Mouse (Mus musculus) gonadal fat pad, adult 2 months (tissue): Measurements from ENCODE around the gene Gart. TPM values are rescaled to one million over a fixed set of nuclear protein-coding genes. Genes with fewer than 3 reads are reported as not detected.
A peak's percentile ranks its signal among the peaks of the same experiment; 100 is the strongest.

Experiments
- DNase-seq: peaks from one replicate; pipeline ENCODE4 v3.0.0-alpha.2; 2012; ENCODE audit warnings: low read depth
- polyA plus RNA-seq: library from polyadenylated mRNA; depleted of rRNA; stranded (reverse); fragments of >200 nt; gene quantifications from 2 replicates; pipeline ENCODE4 v1.2.3, GENCODE M21; 2012; rRNA removed

Gart gene
- 35.3 and 36.3 TPM in 2 replicates for polyA plus RNA-seq

DNA sequence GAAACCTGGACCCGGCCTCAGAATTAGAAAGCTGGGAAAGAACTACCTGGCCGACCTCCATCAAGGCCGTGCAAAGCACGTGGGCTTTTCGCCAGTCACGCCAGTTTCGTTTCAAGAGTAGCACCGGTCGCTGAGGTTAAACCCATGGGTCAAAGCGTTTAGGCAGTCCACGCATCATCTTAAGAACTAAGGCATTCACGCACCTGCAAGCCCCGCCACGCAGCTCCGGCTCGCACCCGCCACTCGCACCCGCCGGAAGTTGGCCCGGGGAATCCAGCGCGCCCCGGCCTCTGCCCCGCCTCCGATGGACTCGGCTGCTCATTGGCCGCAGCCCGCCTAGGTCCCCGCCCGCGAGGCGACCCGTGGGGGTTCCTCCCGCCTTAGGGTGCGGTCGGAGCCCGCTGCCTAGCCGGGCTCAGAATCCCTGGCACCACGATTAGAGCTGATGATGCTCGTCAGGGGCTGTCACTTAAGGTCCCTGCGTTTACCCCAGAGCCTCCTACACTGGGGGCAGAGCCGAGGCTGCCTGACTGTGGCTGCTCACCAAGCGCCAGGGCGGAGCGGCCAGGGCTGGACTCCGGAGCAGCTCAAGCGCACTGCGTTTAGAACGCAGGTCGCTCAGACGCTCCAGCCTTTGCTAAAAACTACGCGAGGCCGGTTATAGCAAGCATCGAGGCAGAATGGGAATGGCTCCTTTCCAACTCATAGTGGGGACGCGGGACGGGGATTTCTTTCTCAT lies at the start of gene Gart:
Gene Gart, minus strand, starts transcription at position 272 of the 739 bp plus-strand sequence.
- DNase-seq, result no peak

DNA sequence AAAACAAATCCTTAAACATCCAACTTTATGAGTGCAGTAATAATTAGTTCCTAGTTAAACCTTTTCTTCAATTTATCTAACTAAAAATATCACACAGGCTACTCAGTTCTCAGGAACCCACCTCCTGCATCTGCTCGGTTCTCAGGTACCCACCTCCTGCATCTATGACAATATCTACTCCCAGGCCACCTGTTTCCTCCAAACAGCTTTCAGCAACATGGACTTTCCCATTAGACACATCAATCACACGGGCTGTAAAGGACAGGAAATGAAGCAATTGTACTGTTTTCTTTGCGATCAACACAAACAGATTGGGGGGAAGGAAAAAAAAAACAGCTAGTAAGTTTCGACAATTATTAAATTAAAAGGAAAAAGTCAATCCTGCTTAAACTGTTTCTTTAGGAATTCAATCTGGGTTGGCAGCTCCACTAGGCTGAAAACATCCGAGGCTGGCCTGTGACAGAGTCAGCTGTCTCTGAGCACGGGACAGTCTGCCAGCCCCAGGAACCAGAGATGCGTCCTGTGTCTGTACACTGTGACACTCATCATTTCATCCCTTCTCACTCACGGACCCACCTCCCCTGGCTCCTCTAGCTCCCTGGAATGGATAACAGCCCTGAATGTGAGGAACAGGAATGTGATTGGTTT lies 48.5 kb upstream of the Gart start:
- DNase-seq, result no peak

- DNase-seq, result no peak
Observed at GRCm38 (mm10) chr16:91694455-91695084, 47.8 kb upstream of the Gart start.

- no peak for DNase-seq
Observed at GRCm38 (mm10) chr16:91689791-91690190, 43.0 kb upstream of the Gart start.

DNA sequence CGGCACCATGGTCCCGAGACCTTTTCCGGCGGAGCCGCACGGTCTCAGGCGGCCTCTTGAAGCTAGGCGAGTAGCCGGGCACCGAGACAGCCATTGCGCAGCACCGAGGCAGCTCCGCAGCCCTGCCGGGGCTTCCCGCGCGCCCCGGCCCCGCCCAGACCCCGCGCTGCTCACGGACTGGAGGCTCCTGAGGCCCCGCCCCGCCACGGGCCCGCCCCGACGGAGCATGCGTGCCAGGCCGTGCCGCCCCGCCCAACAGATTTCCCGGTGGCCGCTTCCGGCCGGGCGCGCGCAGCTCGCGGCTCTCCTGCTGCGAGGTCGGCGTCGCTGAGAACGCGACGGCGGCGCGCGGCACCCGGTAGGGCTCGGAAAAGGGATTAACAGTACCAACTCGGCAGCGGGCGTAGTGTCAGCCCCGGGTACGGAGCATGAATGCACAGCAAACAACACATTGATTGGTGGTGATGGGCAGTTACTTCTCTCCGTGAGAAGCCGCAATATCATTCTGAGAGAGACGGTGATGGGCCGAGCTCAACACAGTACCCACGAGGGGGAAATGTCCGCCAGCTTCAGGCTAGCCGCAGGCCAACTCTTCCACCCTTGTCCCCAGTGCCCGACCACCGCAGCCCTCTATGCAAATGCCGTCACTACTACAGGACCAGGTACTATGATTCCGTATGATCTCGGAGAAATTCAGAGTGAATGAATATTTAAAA lies 42.0 kb upstream of the Gart start, which contains the start of gene Donson:
Gene Donson, minus strand, starts transcription at position 152 of the 716 bp plus-strand sequence.
- DNase-seq, result no peak

DNA sequence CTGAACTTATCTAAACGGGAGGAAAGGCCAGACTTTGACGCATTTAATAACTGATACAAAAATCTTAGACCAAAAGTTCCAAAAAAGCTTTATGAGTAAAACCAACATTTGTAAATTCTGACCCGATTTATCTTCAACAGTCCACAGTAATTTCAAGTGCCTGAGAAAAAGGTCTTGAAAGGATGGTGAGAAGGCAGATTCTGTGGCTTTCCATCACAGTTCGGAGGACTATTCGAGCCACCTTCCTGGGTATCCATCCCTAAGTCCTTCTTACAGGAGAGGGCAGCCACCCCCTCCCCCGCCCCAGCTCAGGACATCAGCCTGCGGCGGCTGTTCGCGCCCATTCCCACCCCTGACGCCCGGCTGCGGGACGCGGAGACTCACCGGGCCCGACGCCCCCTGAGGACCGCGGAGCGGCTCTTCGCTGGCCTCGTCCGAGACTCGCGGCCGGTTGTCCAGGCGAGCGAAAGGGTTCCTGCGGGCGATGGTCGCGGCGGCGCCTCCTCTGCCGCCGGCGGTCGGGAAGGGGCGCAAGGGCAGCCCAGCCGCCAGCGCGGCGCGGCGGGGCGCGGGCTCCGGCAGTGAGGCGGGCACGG lies 41.4 kb upstream of the Gart start:
- no peak for DNase-seq

DNA sequence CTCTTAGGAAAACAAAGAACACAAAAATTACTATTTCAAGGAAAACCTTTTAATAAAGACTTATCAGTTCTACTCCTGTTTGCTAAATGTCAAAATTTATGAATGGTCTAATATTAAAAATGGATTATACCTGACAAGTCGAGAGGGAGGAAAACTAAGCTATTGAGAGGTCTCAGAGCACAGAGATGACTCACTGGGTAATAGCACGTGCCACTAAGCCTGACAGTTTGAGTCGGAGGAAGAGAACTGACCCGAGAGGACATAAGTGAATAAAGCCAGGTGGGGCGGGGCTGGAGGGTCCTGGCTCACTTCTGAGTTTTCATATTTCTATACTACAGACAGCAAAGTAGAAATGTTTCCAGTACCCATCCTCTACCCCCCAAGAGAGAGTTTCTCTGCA lies 39.6 kb upstream of the Gart start:
- no peak for DNase-seq

GRCm38 (mm10) chr16:91685526-91685925 lies 38.8 kb upstream of the Gart start:
- no peak for DNase-seq

GRCm38 (mm10) chr16:91680656-91681055 lies 33.9 kb upstream of the Gart start:
- no peak for DNase-seq

- peak; percentile 30 for DNase-seq
Observed at GRCm38 (mm10) chr16:91678147-91678911, 31.6 kb upstream of the Gart start.

DNA sequence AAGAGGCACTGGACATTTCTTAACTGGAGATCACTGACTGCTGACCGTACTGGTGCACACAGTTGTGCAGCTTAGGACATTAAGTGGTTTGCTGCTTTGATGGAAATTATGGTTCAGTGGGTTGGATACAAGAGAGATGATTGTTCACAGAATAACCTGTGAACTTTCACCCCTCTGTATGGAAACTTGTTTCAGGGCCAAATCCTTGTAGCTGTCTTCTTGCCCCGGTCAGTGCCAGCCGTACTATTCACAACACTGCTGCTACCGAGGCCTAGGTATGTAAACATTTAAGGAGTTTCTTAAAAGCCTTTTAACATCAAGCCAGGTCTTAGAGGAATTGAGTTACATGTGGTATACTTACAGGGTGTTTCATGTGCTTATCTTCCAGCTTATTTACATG lies 27.7 kb upstream of the Gart start:
- DNase-seq, result no peak

GRCm38 (mm10) chr16:91663795-91664194 lies 17.0 kb upstream of the Gart start:
- DNase-seq, result no peak

DNA sequence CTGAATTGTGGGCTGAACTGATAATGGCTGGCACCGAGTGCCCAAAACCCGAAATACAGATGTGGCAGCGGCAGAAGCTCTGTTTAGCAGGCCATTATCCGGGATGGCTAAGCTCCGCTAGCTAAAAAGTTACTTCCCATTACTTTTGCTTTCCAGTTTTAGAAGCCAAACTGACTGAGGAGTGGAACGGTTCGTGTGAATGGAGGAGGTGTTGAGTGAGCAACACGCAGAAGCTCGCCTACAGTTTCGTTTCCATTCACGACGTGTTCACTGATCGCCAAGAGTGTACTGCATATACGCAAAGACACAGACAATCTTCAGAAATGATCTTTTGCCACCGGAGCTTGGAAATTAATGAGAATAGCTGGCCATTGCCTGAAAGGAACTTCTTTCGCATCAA lies 15.6 kb upstream of the Gart start:
- DNase-seq, result no peak

DNA sequence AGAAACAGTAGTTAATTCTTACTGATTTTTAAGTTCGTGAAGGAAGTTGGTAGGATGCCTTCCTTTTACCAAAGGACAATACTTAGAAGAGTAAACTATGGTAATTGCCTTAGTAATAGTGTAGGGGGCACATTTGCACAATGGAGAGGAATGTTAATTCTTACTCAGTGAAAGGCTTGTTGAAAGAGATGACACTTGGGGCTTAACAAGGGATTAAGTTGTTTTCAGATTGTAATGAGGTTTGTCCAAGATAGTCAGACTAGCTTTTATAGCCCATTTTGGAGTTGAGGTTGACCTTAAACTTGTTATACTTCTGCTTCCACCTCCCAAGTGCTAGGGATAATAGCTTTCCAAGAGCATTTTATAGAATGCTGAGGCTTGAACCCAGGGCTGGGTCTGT lies 14.6 kb upstream of the Gart start:
- no peak for DNase-seq

DNA sequence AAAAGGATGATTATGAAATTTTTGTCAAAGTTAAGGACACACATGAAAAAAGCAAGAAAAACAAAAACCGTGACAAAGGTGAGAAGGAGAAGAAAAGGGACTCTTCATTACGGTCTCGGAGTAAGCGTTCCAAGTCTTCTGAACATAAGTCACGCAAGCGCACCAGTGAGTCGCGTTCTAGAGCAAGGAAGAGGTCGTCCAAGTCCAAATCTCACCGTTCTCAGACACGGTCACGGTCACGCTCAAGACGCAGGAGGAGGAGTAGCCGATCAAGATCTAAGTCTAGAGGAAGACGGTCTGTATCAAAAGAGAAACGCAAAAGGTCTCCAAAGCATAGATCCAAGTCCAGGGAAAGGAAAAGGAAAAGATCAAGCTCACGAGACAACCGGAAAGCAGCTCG lies 13.0 kb upstream of the Gart start:
- DNase-seq, result no peak

- DNase-seq, result no peak
Observed at GRCm38 (mm10) chr16:91658471-91658870, 11.7 kb upstream of the Gart start.

GRCm38 (mm10) chr16:91657285-91657684 lies 10.5 kb upstream of the Gart start:
- no peak for DNase-seq

GRCm38 (mm10) chr16:91655285-91655684 lies 8.5 kb upstream of the Gart start:
- DNase-seq, result no peak

DNA sequence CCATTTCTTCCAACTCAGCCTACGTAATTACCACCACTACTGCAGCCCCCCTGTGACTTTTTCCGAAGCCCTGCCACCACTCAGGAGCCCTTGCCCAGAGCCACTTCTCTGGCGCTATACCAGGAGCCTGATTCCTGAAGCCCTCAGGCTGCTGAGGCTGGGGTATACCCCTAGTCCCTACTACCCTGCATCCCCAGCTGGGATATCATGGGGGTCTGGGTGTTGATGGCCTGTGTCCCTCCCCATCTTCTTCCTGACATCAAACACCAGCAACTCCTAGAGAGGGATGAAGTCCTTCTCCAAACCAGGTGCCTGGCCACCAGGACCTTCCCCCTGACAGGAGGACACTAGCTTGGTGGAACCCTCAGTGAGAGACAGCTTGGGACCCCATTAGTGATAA lies 5.4 kb upstream of the Gart start:
- DNase-seq, result no peak

GRCm38 (mm10) chr16:91649781-91650180 lies 3.0 kb upstream of the Gart start:
- DNase-seq, result no peak

- no peak for DNase-seq
Observed at GRCm38 (mm10) chr16:91649246-91649645, 2.5 kb upstream of the Gart start.
